Mouse (Mus musculus): Measurements from ENCODE around the gene Rrp9.

GRCm38 (mm10) chr9:106485076-106485475, 9.3 kb downstream of the Rrp9 start:
- TF ChIP-seq POLR2A (IDR thresholded peaks at IDR 0.05; ENCODE audit: borderline replicate concordance, extremely low read depth, low read depth, low read length) (no peak), CTCF (IDR thresholded peaks at IDR 0.05; ENCODE audit: insufficient read depth, low read length) (no peak)

Data from lung, adult 2 months (tissue).